Comparison of ENCODE assay signal across 9 mouse cellular contexts in the genomic region with DNA sequence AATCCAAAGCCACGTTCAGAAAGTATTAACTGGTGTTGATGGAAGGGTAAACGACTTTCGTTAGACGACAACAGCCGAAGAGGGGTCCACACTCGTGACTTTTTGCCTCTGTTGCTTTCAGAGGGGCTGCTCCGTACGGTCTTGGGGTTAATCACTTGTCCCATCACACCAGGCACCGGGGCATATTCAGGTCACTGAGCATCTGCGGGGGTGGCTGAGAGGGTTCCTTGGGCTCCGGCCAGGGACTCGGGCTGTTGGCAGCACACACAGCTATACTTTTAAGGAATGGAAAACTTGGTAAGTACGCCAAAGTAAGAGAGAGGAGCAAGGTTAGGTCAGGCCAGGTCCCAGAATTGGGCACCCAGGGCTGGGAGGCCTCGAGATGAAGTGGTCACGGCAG. TPM values are rescaled to one million over a fixed set of nuclear protein-coding genes. Genes with fewer than 3 reads are reported as not detected.
DNase-seq lines count a peak whose midpoint lies in the region; ATAC-seq lines count a peak whose summit lies in the region.
"Had no signal": no experiment of that assay in that cellular context is flagged by ENCODE, and none has a peak within 500 bp of the region (broad histone marks: within the 10 kb centered on the region; RNA-seq: fewer than 3 reads in every experiment).

No protein-coding gene starts in this region.

- no peaks in the 10 kb centered on the region for H3K27me3 ChIP-seq in embryonic facial prominence, embryonic 12.5 days
- H3K27me3 ChIP-seq in embryonic facial prominence, embryonic 10.5 days (replicated peaks; ENCODE audit: low read depth, poor library complexity, severe bottlenecking), result no peaks in the 10 kb centered on the region
- H3K27me3 ChIP-seq in limb, embryonic 13.5 days, result peaks cover 4% of the 10 kb centered on the region; the same call in 1 of the 2 replicates
- H3K27me3 ChIP-seq in stomach, embryonic 16.5 days (ENCODE audit: control insufficient read depth, insufficient read depth, low read length), result no peaks in the 10 kb centered on the region
- H3K27me3 ChIP-seq in liver, embryonic 11.5 days (replicated peaks; ENCODE audit: control insufficient read depth, insufficient read depth, low read length), result no peaks in the 10 kb centered on the region; the same call in 1 of the 2 replicates
- H3K27me3 ChIP-seq: liver, embryonic 13.5 days had no signal

- no peak overlapping the region for H3K27ac ChIP-seq in embryonic facial prominence, embryonic 12.5 days
- no peak overlapping the region for H3K27ac ChIP-seq in embryonic facial prominence, embryonic 10.5 days (replicated peaks)
- H3K27ac ChIP-seq in limb, embryonic 13.5 days, result peak overlapping the region; percentile 33; the same call in 1 of the 2 replicates
- peak overlapping the region; percentile 0; the same call in 1 of the 2 replicates for H3K27ac ChIP-seq in stomach, embryonic 16.5 days (ENCODE audit: low read length)
- no peak overlapping the region for H3K27ac ChIP-seq in liver, embryonic 11.5 days (ENCODE audit: low read depth, low read length)
- H3K27ac ChIP-seq: liver, embryonic 13.5 days had no signal

- H3K4me1 ChIP-seq in embryonic facial prominence, embryonic 12.5 days, result peaks cover 11% of the 10 kb centered on the region
- H3K4me1 ChIP-seq in embryonic facial prominence, embryonic 10.5 days, result peaks cover 21% of the 10 kb centered on the region
- H3K4me1 ChIP-seq in limb, embryonic 13.5 days, result peaks cover 36% of the 10 kb centered on the region
- H3K4me1 ChIP-seq in stomach, embryonic 16.5 days (ENCODE audit: control insufficient read depth, insufficient read depth, low read length), result 0 out of 2 replicates have a peak, but pooled peaks cover 5% of the 10 kb centered on the region
- no peaks in the 10 kb centered on the region for H3K4me1 ChIP-seq in liver, embryonic 11.5 days (replicated peaks; ENCODE audit: control insufficient read depth, insufficient read depth, low read length)
- H3K4me1 ChIP-seq: liver, embryonic 13.5 days had no signal

- ATAC-seq in embryonic facial prominence, embryonic 12.5 days (ENCODE audit: insufficient number of reproducible peaks, insufficient read depth, low FRiP score, low TSS enrichment), result no peak
- no peak for ATAC-seq in limb, embryonic 13.5 days (ENCODE audit: low FRiP score, low read depth)
- peak; percentile 25; the same call in 1 of the 2 replicates for ATAC-seq in stomach, embryonic 16.5 days (ENCODE audit: insufficient read depth, low FRiP score)
- no peak for ATAC-seq in liver, embryonic 11.5 days (replicated peaks; ENCODE audit: low FRiP score)

- WGBS in embryonic facial prominence, embryonic 12.5 days, result 72% methylated on average over 15 of the region's 15 CpGs
- 68% methylated on average over 15 of the region's 15 CpGs for WGBS in embryonic facial prominence, embryonic 10.5 days
- 45% methylated on average over 15 of the region's 15 CpGs for WGBS in limb, embryonic 13.5 days
- WGBS in stomach, embryonic 16.5 days, result 53% methylated on average over 15 of the region's 15 CpGs
- 75% methylated on average over 15 of the region's 15 CpGs for WGBS in liver, embryonic 11.5 days

- intact Hi-C loops in heart, postnatal 36 days (cut with DNase I), result no loop called here

- 0 out of 2 replicates have a peak overlapping the region, but pooled peaks have one; percentile 7 for H3K4me2 ChIP-seq in embryonic facial prominence, embryonic 12.5 days (replicated peaks)
- peak overlapping the region; percentile 50 for H3K4me2 ChIP-seq in limb, embryonic 13.5 days (replicated peaks)
- peak overlapping the region; percentile 32 for H3K4me2 ChIP-seq in stomach, embryonic 16.5 days (ENCODE audit: low read depth, low read length)
- H3K4me2 ChIP-seq in liver, embryonic 11.5 days, result no peak overlapping the region
- H3K4me2 ChIP-seq: liver, embryonic 13.5 days had no signal

- DNase-seq in embryonic facial prominence, embryonic 10.5 days (ENCODE audit: low spot score), result no peak
- peak; percentile 34 to 44 for DNase-seq in cerebellum, postnatal 10 days
- peak; percentile 51 to 53 for DNase-seq in heart, postnatal 36 days
- DNase-seq in layer of hippocampus, adult 9-11 months, result no peak
- DNase-seq in liver, embryonic 11.5 days (ENCODE audit: low spot score), result no peak
- DNase-seq: liver, embryonic 13.5 days had no signal

- no peaks in the 10 kb centered on the region for H3K36me3 ChIP-seq in embryonic facial prominence, embryonic 12.5 days
- H3K36me3 ChIP-seq in embryonic facial prominence, embryonic 10.5 days (replicated peaks), result no peaks in the 10 kb centered on the region
- no peaks in the 10 kb centered on the region for H3K36me3 ChIP-seq in limb, embryonic 13.5 days
- no peaks in the 10 kb centered on the region for H3K36me3 ChIP-seq in stomach, embryonic 16.5 days (ENCODE audit: control insufficient read depth, insufficient read depth, low read length)
- no peaks in the 10 kb centered on the region for H3K36me3 ChIP-seq in liver, embryonic 11.5 days (ENCODE audit: control insufficient read depth, insufficient read depth, low read length)
- H3K36me3 ChIP-seq: liver, embryonic 13.5 days had no signal

- no peaks in the 10 kb centered on the region for H3K9me3 ChIP-seq in embryonic facial prominence, embryonic 12.5 days
- H3K9me3 ChIP-seq in embryonic facial prominence, embryonic 10.5 days, result no peaks in the 10 kb centered on the region
- H3K9me3 ChIP-seq in limb, embryonic 13.5 days, result no peaks in the 10 kb centered on the region
- H3K9me3 ChIP-seq in stomach, embryonic 16.5 days (replicated peaks; ENCODE audit: control insufficient read depth, low read length), result no peaks in the 10 kb centered on the region
- no peaks in the 10 kb centered on the region for H3K9me3 ChIP-seq in liver, embryonic 11.5 days (ENCODE audit: control insufficient read depth, low read length)
- H3K9me3 ChIP-seq: liver, embryonic 13.5 days had no signal

- no peak overlapping the region for H3K9ac ChIP-seq in embryonic facial prominence, embryonic 12.5 days
- H3K9ac ChIP-seq in limb, embryonic 13.5 days, result no peak overlapping the region
- H3K9ac ChIP-seq in stomach, embryonic 16.5 days (ENCODE audit: low read length), result no peak overlapping the region
- H3K9ac ChIP-seq in liver, embryonic 11.5 days (ENCODE audit: low read depth, low read length), result no peak overlapping the region
- H3K9ac ChIP-seq: liver, embryonic 13.5 days had no signal

- no peak overlapping the region for H3K4me3 ChIP-seq in embryonic facial prominence, embryonic 12.5 days
- H3K4me3 ChIP-seq in embryonic facial prominence, embryonic 10.5 days, result no peak overlapping the region
- peak overlapping the region; percentile 10; the same call in 1 of the 2 replicates for H3K4me3 ChIP-seq in limb, embryonic 13.5 days
- H3K4me3 ChIP-seq in stomach, embryonic 16.5 days (replicated peaks; ENCODE audit: low read length), result no peak overlapping the region
- H3K4me3 ChIP-seq in liver, embryonic 11.5 days (ENCODE audit: low read depth, low read length), result no peak overlapping the region
- H3K4me3 ChIP-seq: liver, embryonic 13.5 days had no signal

RNA-seq across cellular contexts. Expression of gene Cdkn2aip, which starts 50.7 kb away (rescaled TPM):
- polyA plus RNA-seq in embryonic facial prominence, embryonic 12.5 days (2016; fragmentation: Nextera tagmentation; extraction: Ambion mirVana), result 32.6 and 33.5 TPM in 2 replicates
- polyA plus RNA-seq in embryonic facial prominence, embryonic 10.5 days (2016; fragmentation: Nextera tagmentation; extraction: Ambion mirVana), result 38.2 and 38.5 TPM in 2 replicates
- 1 to 10 TPM; 9.8 TPM for total RNA-seq in heart, postnatal 36 days (2021)
- polyA plus RNA-seq in limb, embryonic 13.5 days (2015; fragmentation: Nextera tagmentation; extraction: Ambion mirVana), result 26.5 and 27.9 TPM in 2 replicates
- polyA plus RNA-seq in stomach, embryonic 16.5 days (2015; fragmentation: Nextera tagmentation; extraction: Ambion mirVana), result 18.6 and 18.8 TPM in 2 replicates
- 22.2 and 27.9 TPM in 2 replicates for polyA plus RNA-seq in liver, embryonic 11.5 days (2014; fragmentation: Nextera tagmentation; extraction: Ambion mirVana)

RNA-seq across cellular contexts. Expression of gene Cldn24, which starts 57.5 kb away (rescaled TPM):
- not detected in 2 replicates for polyA plus RNA-seq in embryonic facial prominence, embryonic 12.5 days (2016; fragmentation: Nextera tagmentation; extraction: Ambion mirVana)
- polyA plus RNA-seq in embryonic facial prominence, embryonic 10.5 days (2016; fragmentation: Nextera tagmentation; extraction: Ambion mirVana), result not detected in 2 replicates
- total RNA-seq in heart, postnatal 36 days (2021), result not detected
- not detected in 2 replicates for polyA plus RNA-seq in limb, embryonic 13.5 days (2015; fragmentation: Nextera tagmentation; extraction: Ambion mirVana)
- not detected in 2 replicates for polyA plus RNA-seq in stomach, embryonic 16.5 days (2015; fragmentation: Nextera tagmentation; extraction: Ambion mirVana)
- polyA plus RNA-seq in liver, embryonic 11.5 days (2014; fragmentation: Nextera tagmentation; extraction: Ambion mirVana), result not detected in 2 replicates
- polyA plus RNA-seq: liver, embryonic 13.5 days had no signal

RNA-seq across cellular contexts. Expression of gene Cldn22, which starts 59.8 kb away (rescaled TPM):
- polyA plus RNA-seq in embryonic facial prominence, embryonic 12.5 days (2016; fragmentation: Nextera tagmentation; extraction: Ambion mirVana), result not detected in 2 replicates
- polyA plus RNA-seq in embryonic facial prominence, embryonic 10.5 days (2016; fragmentation: Nextera tagmentation; extraction: Ambion mirVana), result not detected in 2 replicates
- total RNA-seq in heart, postnatal 36 days (2021), result not detected
- polyA plus RNA-seq in limb, embryonic 13.5 days (2015; fragmentation: Nextera tagmentation; extraction: Ambion mirVana), result not detected in 2 replicates
- not detected in 2 replicates for polyA plus RNA-seq in stomach, embryonic 16.5 days (2015; fragmentation: Nextera tagmentation; extraction: Ambion mirVana)
- not detected in 2 replicates for polyA plus RNA-seq in liver, embryonic 11.5 days (2014; fragmentation: Nextera tagmentation; extraction: Ambion mirVana)
- polyA plus RNA-seq: liver, embryonic 13.5 days had no signal

Comparison
In these comparisons a context has a peak if more than half of its experiments do, and no peak if none do; other contexts are left out.
1. H3K27ac ChIP-seq: peak in limb, embryonic 13.5 days (single experiment) and stomach, embryonic 16.5 days (single experiment); none in embryonic facial prominence, embryonic 12.5 days (single experiment), embryonic facial prominence, embryonic 10.5 days (single experiment) and liver, embryonic 11.5 days (single experiment).
2. DNase-seq: peak in cerebellum, postnatal 10 days (2 of 2) and heart, postnatal 36 days (2 of 2); none in embryonic facial prominence, embryonic 10.5 days (single experiment), layer of hippocampus, adult 9-11 months (single experiment) and liver, embryonic 11.5 days (single experiment).